Mouse (Mus musculus) liver, adult 2 months (tissue): Measurements from ENCODE around the gene Fga.

ENCODE experiments used
- CTCF ChIP-seq: fragments of 200-500 bp; IDR thresholded peaks from 2 replicates; pipeline ENCODE4 v1.5.1; 2011; ENCODE audit warnings: low read depth, low read length, control low read depth
- POLR2A ChIP-seq: fragments of 200-500 bp; IDR thresholded peaks from 2 replicates; pipeline ENCODE4 v1.6.1; 2011; ENCODE audit warnings: low read length, control low read depth; ENCODE audit not compliant: insufficient read depth; ENCODE audit errors: extremely low read depth

DNA sequence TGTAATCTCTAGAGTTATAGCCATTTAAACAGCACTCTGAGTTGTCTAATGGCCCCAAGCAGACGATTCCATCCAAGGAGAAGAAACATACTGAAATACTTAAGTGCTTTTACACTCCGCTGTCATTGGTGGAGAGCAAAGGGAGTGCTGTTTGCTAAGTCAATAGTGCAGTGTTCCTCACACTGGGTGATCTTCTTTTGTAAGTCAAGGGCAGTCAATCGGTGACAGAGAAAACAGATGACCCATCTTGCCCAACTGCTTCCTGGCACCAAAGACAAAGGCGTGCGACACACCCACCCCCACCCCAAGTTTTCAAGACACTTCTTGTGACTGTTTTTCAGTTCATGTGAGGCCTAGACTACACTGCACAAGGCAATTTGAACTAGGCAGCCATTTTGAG is 26.2 kb downstream of the Fga start:
- TF ChIP-seq POLR2A (no peak), CTCF (no peak)
